Mouse (Mus musculus) frontal cortex, postnatal 36 days (tissue): ENCODE data around the gene Rapgef2.
"Not testable (repeated sequence)": the region's sequence is repeated elsewhere in the genome, so short reads cannot be mapped to it uniquely, and the experiment has no call there.

Source experiments
- DNase-seq, 2 experiments: peaks; one replicate each; pipeline ENCODE4 v3.0.0; 2022; ENCODE audit warnings: low spot score in 2 of 2

The Rapgef2 gene

DNA sequence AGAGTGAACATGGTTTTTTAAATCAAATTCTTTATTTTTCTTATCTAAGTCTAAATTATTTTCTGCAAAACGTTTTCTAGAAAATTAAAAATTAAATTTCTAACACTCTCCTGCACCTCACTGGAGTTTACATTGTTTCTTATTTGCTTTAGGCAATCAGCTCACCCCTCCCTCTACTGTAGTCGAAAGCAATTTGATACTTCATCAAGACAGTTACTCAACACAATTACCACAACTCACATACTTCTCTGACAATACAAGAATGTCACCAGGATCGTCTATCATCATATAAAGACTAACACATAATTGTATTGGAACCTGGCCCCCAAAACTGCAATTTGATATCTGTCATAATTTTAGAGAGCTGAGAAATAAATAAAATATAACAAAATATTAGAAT lies 51.8 kb downstream of the Rapgef2 start:
- no peak for DNase-seq

- DNase-seq = no peak
These were observed 52.6 kb downstream of the Rapgef2 start for GRCm38 (mm10) chr3:79233478-79234415.

- no peak for DNase-seq
These were observed 55.6 kb downstream of the Rapgef2 start for GRCm38 (mm10) chr3:79230718-79231117.

DNA sequence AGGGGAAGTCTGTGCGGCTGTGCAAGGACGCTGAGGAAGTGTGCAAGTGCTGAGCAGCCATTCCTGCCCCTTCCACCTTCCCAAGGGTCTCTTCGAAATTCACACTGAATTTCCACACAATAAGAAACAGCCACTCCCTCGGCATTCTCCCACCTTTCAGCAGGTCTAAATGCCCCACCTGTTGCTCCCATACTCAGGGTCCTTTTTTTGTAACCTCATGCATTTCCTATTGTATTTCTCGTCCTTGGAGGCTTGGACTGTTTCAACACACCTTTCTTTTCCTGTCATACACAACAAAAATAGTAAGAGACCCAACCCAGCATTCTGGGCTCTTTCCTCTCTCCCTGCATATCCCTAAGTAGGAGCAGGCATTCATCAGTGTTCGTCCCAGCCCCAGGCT lies 56.8 kb downstream of the Rapgef2 start:
- no peak for DNase-seq

GRCm38 (mm10) chr3:79228304-79228703 lies 58.0 kb downstream of the Rapgef2 start:
- DNase-seq = no peak

DNA sequence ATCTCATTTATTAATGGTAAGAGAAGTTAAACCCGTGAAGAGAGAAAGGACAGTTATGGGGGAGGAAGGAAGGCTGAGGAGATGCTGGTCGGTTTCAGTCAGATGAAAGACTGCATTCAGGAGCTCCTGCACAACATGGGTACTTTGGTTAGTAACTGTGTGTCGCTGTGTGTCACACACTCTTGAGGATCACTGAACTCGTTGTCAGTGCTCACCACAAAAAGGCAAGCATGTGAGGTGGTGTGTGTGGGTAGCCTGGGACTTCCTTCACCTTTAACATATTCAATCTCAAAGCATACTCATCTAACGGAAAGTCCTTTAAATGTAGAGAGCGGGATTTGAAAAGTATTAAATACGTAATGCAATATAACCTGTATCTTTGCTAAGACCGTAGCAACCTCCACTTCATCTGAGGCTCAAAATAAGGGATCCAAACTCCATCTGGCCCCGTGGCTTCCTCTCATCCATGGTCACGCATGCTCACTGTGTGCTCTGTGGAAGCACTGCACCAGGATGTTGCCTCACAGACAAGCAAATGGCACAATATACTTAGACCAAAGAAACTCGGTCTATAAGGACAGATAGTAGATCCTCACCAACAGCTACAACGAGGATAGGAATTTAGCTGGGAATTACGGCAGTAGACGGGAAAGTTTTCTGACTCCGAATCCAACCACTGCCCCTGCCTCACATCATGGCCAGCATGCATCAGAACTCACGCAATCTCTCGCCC lies 58.8 kb downstream of the Rapgef2 start:
- no peak for DNase-seq

DNA sequence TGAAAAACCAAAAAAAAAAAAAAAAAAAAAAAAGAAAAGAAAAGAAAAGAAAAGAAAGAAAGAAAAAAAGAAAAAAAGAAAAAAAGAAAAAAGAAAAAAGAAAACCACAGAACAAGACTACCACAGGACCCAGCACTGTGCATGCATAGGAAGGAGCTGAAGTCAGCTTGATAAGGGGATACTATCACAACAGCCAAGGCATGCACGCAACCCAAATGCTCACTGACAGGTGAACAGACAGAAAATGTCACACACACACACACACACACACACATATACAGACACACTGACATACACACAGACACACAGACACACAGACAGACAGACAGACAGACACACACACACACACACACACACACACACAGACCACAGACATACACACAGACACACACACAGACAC lies 59.5 kb downstream of the Rapgef2 start:
- not testable (repeated sequence) for DNase-seq

DNA sequence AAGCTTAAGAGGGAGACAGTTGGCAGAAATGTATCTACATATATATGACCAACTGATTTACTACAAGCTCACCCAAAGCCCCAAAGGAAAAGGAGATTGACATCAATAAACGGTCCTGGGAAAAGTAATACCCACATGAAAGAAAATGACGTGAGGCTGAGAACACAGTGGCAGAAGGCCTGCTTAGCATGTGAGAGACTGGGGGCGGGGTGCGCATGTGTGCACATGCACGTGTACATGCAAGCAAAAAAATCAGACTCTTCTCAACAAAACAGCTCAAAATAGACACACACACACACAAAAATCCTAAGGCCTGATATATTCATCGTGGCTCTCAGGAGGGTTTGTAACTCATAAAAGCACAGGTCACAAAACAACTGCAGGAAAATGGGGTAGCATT lies 60.4 kb downstream of the Rapgef2 start:
- peak in 1 of 2 experiments; percentile 53 for DNase-seq

- DNase-seq = no peak
These were observed 62.0 kb downstream of the Rapgef2 start for GRCm38 (mm10) chr3:79224352-79224751.

GRCm38 (mm10) chr3:79223281-79223680 lies 63.0 kb downstream of the Rapgef2 start:
- DNase-seq = no peak

DNA sequence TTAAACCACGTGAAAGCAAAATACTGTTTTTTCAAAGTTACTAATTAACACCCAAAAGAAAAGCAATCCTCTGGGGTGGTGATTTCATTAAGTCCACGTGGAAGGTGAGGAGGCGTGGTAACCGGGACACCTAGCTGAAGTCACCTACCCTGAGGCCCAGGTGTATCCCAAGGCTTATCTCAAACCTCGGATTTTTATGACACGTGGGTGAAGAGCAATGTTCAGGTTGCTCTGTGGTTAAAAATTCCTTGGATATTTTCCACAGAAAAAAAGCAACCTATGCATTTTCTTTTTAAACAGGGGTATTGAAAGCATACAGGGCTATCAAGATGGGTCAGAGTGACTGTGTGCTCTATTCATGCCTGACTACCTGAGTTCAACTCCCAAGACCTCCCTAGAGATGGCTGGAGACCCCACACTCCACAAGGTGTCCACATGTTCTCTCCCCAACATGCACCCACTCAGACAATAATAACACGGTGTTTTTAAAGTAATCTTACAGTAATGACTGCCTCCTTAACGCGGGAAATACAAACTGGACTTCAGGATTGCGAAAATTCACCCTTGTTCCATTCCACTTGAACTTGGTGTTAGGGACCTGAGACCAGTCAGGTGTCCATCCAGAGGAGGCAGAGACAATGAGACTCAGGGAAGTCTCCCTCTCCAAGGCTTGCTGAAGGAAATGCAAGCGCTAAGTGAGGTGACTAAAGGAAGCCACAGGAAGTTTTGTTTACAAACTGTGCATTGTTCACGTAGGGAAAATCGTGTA lies 63.9 kb downstream of the Rapgef2 start:
- no peak for DNase-seq

- peak; percentile 53 to 79 for DNase-seq
These were observed 64.8 kb downstream of the Rapgef2 start for GRCm38 (mm10) chr3:79221296-79222191.

DNA sequence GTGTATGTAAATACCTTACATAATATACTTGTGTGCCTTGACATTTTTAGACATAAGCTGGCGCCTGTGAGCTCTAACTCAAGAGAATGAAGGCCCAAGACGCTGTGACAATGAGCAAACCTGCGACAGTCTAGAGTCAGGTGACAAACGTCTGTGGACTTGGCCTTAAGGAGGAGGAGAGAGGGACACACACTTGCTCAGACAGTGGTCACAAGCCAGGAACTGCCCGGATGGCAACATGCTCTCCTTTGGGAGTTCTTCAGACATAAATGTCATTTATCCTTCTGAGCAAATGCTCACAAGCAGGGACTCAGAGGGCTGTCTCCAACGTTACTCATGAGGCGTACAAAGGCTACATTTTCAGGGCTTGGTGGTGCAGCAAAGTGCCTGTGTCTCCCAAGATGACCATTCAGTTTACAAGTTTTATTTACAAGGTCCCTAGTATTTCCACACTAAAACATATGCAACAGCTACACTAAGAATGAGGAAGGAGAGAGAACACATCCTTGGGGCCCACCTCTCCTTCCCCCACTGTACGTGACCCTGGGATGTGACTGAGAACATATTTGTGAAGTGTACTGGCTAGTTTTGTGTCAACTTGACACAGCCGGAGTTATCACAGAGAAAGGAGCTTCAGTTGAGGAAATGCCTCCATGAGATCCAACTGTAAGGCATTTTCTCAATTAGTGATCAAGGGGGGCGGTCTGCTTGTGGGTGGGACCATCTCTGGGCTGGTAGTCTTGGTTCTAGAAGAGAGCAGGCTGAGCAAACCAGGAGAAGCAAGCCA lies 67.0 kb downstream of the Rapgef2 start:
- DNase-seq = no peak

- DNase-seq = no peak
These were observed 67.7 kb downstream of the Rapgef2 start for GRCm38 (mm10) chr3:79218566-79219051.

DNA sequence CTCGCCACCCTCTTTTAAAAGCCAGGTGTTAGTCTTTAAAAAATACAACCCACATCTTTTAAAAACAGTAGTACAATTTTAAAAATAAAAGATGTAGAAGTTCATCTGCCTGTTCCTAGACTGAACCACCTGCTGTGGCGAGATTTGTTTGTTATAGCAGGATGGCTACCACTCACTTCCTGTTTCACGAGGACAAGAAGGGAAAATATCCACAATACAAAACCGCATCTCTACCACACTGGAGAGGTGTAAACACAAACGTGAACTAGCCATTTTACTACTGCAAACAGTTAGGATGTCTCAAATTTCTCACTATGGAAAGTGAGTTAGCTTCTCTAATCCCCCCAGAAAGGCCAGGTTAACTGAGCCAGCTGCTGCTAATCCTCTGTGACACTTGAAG lies 76.1 kb downstream of the Rapgef2 start:
- no peak for DNase-seq

DNA sequence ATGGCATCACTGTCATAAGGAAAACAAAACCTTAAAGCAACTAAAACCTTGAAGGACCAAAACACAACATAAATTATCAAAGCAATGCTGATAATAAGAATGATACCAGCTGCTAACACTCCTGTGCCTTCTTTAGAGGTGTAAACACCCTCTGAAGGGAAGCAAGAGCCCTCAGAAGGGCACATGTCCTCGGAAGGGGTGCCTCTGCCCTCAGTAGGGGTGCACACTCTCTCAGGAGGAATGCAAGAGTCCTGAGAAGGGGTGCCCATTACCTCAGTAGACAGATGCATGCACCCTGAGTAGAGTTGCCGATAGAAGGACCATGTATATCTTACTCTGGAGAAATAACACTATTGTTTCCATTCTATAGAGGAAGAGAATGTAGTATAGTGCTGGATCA lies 79.1 kb downstream of the Rapgef2 start:
- DNase-seq = no peak

DNA sequence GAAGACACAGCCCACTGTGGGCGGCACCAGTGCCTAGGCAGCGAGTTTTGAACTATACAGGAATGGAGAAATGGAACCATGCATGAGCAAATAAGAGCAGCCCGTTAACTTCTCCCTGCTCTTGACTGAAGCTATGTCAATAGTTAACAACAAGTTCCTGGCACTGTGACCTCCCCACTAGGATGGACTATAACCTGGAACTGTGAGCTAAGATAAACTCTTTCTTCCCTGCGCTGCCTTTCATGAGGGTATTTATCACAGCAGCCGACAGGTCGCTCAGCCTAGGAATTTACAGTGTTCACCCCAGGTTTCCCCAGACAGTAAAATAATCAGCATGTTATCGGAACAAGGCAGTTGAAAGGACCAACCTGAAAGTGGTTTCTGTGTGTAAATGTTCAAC lies 79.8 kb downstream of the Rapgef2 start:
- DNase-seq = no peak

- no peak for DNase-seq
These were observed 80.3 kb downstream of the Rapgef2 start for GRCm38 (mm10) chr3:79205981-79206380.

GRCm38 (mm10) chr3:79205112-79205511 lies 81.2 kb downstream of the Rapgef2 start:
- DNase-seq = no peak

GRCm38 (mm10) chr3:79204261-79204660 lies 82.1 kb downstream of the Rapgef2 start:
- no peak for DNase-seq
